Comparison of ENCODE assay signal across 10 mouse cellular contexts in genomic region chr14:36584065-36584635, GRCm38 (mm10).
A peak's percentile ranks its signal among the peaks of the same experiment; 100 is the strongest.
DNase-seq lines count a peak whose midpoint lies in the region; ATAC-seq lines count a peak whose summit lies in the region.
"Had no signal": no experiment of that assay in that cellular context is flagged by ENCODE, and none has a peak within 500 bp of the region (broad histone marks: within the 10 kb centered on the region; RNA-seq: fewer than 3 reads in every experiment).

No protein-coding gene starts in this region.

- no peak overlapping the region for H3K4me2 ChIP-seq in heart, embryonic 11.5 days
- H3K4me2 ChIP-seq: limb, embryonic 13.5 days had no signal

- no peak overlapping the region for H3K4me3 ChIP-seq in heart, embryonic 11.5 days (ENCODE audit: low read depth, low read length)
- H3K4me3 ChIP-seq: erythroblast, embryonic 14.5 days; limb, embryonic 13.5 days had no signal

- WGBS in heart, embryonic 11.5 days (ENCODE audit: insufficient replicate concordance): 60% methylated on average over 4 of the region's 4 CpGs

- no peaks in the 10 kb centered on the region for H3K36me3 ChIP-seq in heart, embryonic 11.5 days (ENCODE audit: control insufficient read depth, insufficient read depth, low read length)
- H3K36me3 ChIP-seq: limb, embryonic 13.5 days had no signal

- no peak for ATAC-seq in cerebellum, adult (ENCODE audit: insufficient number of reproducible peaks, low FRiP score, low TSS enrichment)
- ATAC-seq in granulocyte monocyte progenitor cell, adult 5-6 weeks (replicated peaks; ENCODE audit: poor library complexity, severe bottlenecking): peak; percentile 56; the same call in 1 of the 2 replicates
- ATAC-seq in megakaryocyte progenitor cell, adult 5-6 weeks (replicated peaks; ENCODE audit: poor library complexity): peak; percentile 84
- ATAC-seq in heart, embryonic 11.5 days (replicated peaks; ENCODE audit: insufficient number of reproducible peaks, low FRiP score, low TSS enrichment): no peak

- H3K9ac ChIP-seq in heart, embryonic 11.5 days (ENCODE audit: low read depth, low read length): no peak overlapping the region
- H3K9ac ChIP-seq: limb, embryonic 13.5 days had no signal

- peak; percentile 0 for DNase-seq in cerebellum, adult 11 months
- DNase-seq in lung, postnatal 10 days: peak; percentile 3
- DNase-seq in lung, postnatal 14 days: no peak
- no peak for DNase-seq in heart, adult 11 months

- no peaks in the 10 kb centered on the region for H3K27me3 ChIP-seq in heart, embryonic 11.5 days (ENCODE audit: control insufficient read depth, insufficient read depth, low read length)
- H3K27me3 ChIP-seq: limb, embryonic 13.5 days had no signal

- H3K9me3 ChIP-seq in heart, embryonic 11.5 days (replicated peaks; ENCODE audit: control insufficient read depth, low read length): no peaks in the 10 kb centered on the region
- H3K9me3 ChIP-seq: limb, embryonic 13.5 days had no signal

- no peaks in the 10 kb centered on the region for H3K4me1 ChIP-seq in heart, embryonic 11.5 days (ENCODE audit: control insufficient read depth, insufficient read depth, low read length)
- H3K4me1 ChIP-seq: limb, embryonic 13.5 days had no signal

- no peak overlapping the region for H3K27ac ChIP-seq in heart, embryonic 11.5 days (ENCODE audit: low read depth, low read length)
- H3K27ac ChIP-seq: limb, embryonic 13.5 days had no signal

Comparison
In these comparisons a context has a peak if more than half of its experiments do, and no peak if none do; other contexts are left out.
1. DNase-seq: peak in cerebellum, adult 11 months (single experiment) and lung, postnatal 10 days (single experiment); none in lung, postnatal 14 days (single experiment) and heart, adult 11 months (single experiment).
2. ATAC-seq: peak in granulocyte monocyte progenitor cell, adult 5-6 weeks (single experiment) and megakaryocyte progenitor cell, adult 5-6 weeks (single experiment); none in cerebellum, adult (single experiment) and heart, embryonic 11.5 days (single experiment).